Mouse (Mus musculus) CH12.LX (cell line): ENCODE data around the gene Gm5426.

Source experiments
- BHLHE40 ChIP-seq: IDR thresholded peaks from 2 replicates; pipeline ENCODE4 v1.6.1; 2011; ENCODE audit warnings: mild to moderate bottlenecking, low read depth, low read length, improper control_type of control experiment
- CHD1 ChIP-seq: IDR thresholded peaks from 2 replicates; pipeline ENCODE4 v1.6.1; 2012; ENCODE audit warnings: low read depth, low read length, improper control_type of control experiment, inconsistent platforms
- CHD2 ChIP-seq: IDR thresholded peaks from 2 replicates; pipeline ENCODE4 v1.6.1; 2011; ENCODE audit warnings: low read length, improper control_type of control experiment
- CTCF ChIP-seq, 2 experiments: IDR thresholded peaks in 1 of 2; conservative IDR thresholded peaks in 1 of 2; 2 replicates each; pipeline ENCODE4 v1.5.1; 2011 to 2012; ENCODE audit warnings: low read depth in 2 of 2, low read length in 2 of 2, improper control_type of control experiment in 1 of 2, inconsistent platforms in 1 of 2, mild to moderate bottlenecking in 1 of 2, moderate library complexity in 1 of 2
- ELF1 ChIP-seq: IDR thresholded peaks from 2 replicates; pipeline ENCODE4 v1.6.1; 2014; ENCODE audit warnings: low read depth, mild to moderate bottlenecking, inconsistent platforms, low read length, improper control_type of control experiment
- EP300 ChIP-seq: IDR thresholded peaks from 2 replicates; pipeline ENCODE4 v1.6.1; 2011; ENCODE audit warnings: low read length, improper control_type of control experiment
- MAZ ChIP-seq: IDR thresholded peaks from 2 replicates; pipeline ENCODE4 v1.6.1; 2012; ENCODE audit warnings: low read depth, mild to moderate bottlenecking, inconsistent platforms, low read length, improper control_type of control experiment, moderate library complexity
- POLR2A ChIP-seq: IDR thresholded peaks from 2 replicates; pipeline ENCODE4 v1.6.1; 2011; ENCODE audit warnings: low read depth, mild to moderate bottlenecking, improper control_type of control experiment, low read length
- POLR2AphosphoS2 ChIP-seq: IDR thresholded peaks from 2 replicates; pipeline ENCODE4 v1.6.1; 2011; ENCODE audit warnings: low read depth, low read length, improper control_type of control experiment
- RCOR1 ChIP-seq: conservative IDR thresholded peaks from 2 replicates; pipeline ENCODE4 v1.6.1; 2012; ENCODE audit warnings: low read depth, mild to moderate bottlenecking, inconsistent platforms, low read length, improper control_type of control experiment
- SIN3A ChIP-seq: IDR thresholded peaks from 2 replicates; pipeline ENCODE4 v1.6.1; 2012; ENCODE audit warnings: low read length, improper control_type of control experiment, inconsistent platforms
- SMC3 ChIP-seq: IDR thresholded peaks from 2 replicates; pipeline ENCODE4 v1.6.1; 2011; ENCODE audit warnings: low read depth, low read length, improper control_type of control experiment
- TBP ChIP-seq: conservative IDR thresholded peaks from 2 replicates; pipeline ENCODE4 v1.6.1; 2011; ENCODE audit warnings: low read depth, low read length, improper control_type of control experiment
- USF1 ChIP-seq: IDR thresholded peaks from 2 replicates; pipeline ENCODE4 v1.6.1; 2014; ENCODE audit warnings: low read depth, mild to moderate bottlenecking, inconsistent platforms, low read length, improper control_type of control experiment

DNA sequence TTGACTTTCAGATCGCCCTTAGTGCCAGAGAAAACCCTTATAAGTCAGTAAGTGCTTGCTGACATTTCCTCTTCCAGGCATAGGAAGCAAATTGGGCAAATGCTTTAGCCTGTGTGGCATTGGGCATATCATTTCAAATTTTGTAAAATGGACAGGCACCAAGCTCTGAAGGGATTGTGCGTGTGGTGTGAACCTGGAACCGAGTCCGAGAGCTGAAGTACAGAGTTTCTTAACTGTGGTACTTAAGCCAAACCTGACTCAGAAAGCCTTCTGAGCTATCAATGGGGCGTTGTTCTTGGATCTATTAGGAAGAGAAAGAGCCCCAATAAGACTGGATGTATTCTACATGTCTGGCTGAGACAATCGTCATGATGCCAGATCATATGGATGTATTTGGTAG, 40.5 kb downstream of the Gm5426 start:
- TF ChIP-seq CTCF (conservative IDR thresholded peaks at IDR 0.05 in 1 of 2, IDR thresholded peaks at IDR 0.05 in 1 of 2; ENCODE audit: low read depth in 2 of 2, low read length in 2 of 2): no peak
- TF ChIP-seq ELF1: no peak
- no peak for TF ChIP-seq EP300
- TF ChIP-seq POLR2A: no peak
- TF ChIP-seq CHD1: no peak
- no peak for TF ChIP-seq BHLHE40
- TF ChIP-seq SIN3A: no peak
- no peak for TF ChIP-seq TBP
- no peak for TF ChIP-seq CHD2
- no peak for TF ChIP-seq USF1
- no peak for TF ChIP-seq RCOR1
- TF ChIP-seq SMC3: no peak
- TF ChIP-seq POLR2AphosphoS2: no peak
- TF ChIP-seq MAZ: no peak
